Mouse (Mus musculus) G1E (cell line): ENCODE data around the gene Defb47. TPM values are rescaled to one million over a fixed set of nuclear protein-coding genes. Genes with fewer than 3 reads are reported as not detected.
A peak's percentile ranks its signal among the peaks of the same experiment; 100 is the strongest.

Experiments
- ATAC-seq: 2 replicates; pipeline ENCODE4 v1.8.0; 2016; ENCODE audit warnings: mild to moderate bottlenecking; ENCODE audit not compliant: insufficient number of reproducible peaks, poor library complexity, low FRiP score, severe bottlenecking; ENCODE audit errors: extremely low read depth
- DNase-seq: peaks from one replicate; pipeline ENCODE4 v3.0.0; 2012; ENCODE audit warnings: low spot score
- H3K27me3 ChIP-seq: 2 replicates; pipeline ENCODE4 v1.6.1; 2012; ENCODE audit warnings: mild to moderate bottlenecking, low read length, inconsistent platforms; ENCODE audit not compliant: insufficient read depth
- H3K36me3 ChIP-seq: replicated peaks from 2 replicates; pipeline ENCODE3; 2012; ENCODE audit warnings: mild to moderate bottlenecking, inconsistent platforms
- H3K4me1 ChIP-seq: 2 replicates; pipeline ENCODE4 v1.6.1; 2012; ENCODE audit warnings: low read depth, low read length, inconsistent platforms, mixed read lengths; ENCODE audit not compliant: insufficient read depth
- H3K4me3 ChIP-seq: 2 replicates; pipeline ENCODE4 v1.5.1; 2012; ENCODE audit warnings: low read depth, mild to moderate bottlenecking, inconsistent platforms, low read length, moderate library complexity, mixed read lengths
- H3K9me3 ChIP-seq: replicated peaks from 2 replicates; pipeline ENCODE4 v1.6.1; 2012; ENCODE audit warnings: inconsistent platforms
- CTCF ChIP-seq: IDR thresholded peaks from 2 replicates; pipeline ENCODE4 v1.5.1; 2012; ENCODE audit warnings: low read depth, low read length, inconsistent platforms, mixed read lengths
- GATA1 ChIP-seq: IDR thresholded peaks from 2 replicates; pipeline ENCODE4 v1.6.1; 2012; ENCODE audit warnings: borderline replicate concordance, low read length, inconsistent platforms, mixed read lengths
- GATA2 ChIP-seq: IDR thresholded peaks from 2 replicates; pipeline ENCODE4 v1.6.1; 2012; ENCODE audit warnings: low read depth, low read length, inconsistent platforms, borderline replicate concordance
- POLR2AphosphoS5 ChIP-seq: IDR thresholded peaks from 2 replicates; pipeline ENCODE4 v1.6.1; 2012; ENCODE audit warnings: low read depth, low read length, inconsistent platforms; ENCODE audit not compliant: insufficient replicate concordance
- TAL1 ChIP-seq: conservative IDR thresholded peaks from 2 replicates; pipeline ENCODE4 v1.6.1; 2012; ENCODE audit warnings: low read depth, low read length, inconsistent platforms, mixed read lengths
- polyA plus RNA-seq: library from polyadenylated mRNA; stranded (reverse); fragments of >175 nt; gene quantifications from 2 replicates; pipeline ENCODE4 v1.2.3, GENCODE M21; 2012
- total RNA-seq, 2 experiments: library from RNA; stranded (forward) in 1 of 2; stranded (reverse) in 1 of 2; fragments of 200-1000 nt in 1 of 2; fragments of >200 nt in 1 of 2; fragmentation: Nextera tagmentation in 1 of 2; gene quantifications; 2 replicates each; pipeline ENCODE4 v1.2.3; 2014 to 2017

Defb47 gene
- total RNA-seq (2014; fragmentation: Nextera tagmentation), result not detected in 2 replicates
- total RNA-seq (2017), result not detected in 2 replicates
- not detected in 2 replicates for polyA plus RNA-seq

- H3K9me3 ChIP-seq, result no peaks in the 10 kb centered on the region
- 0 out of 2 replicates have a peak, but pooled peaks cover 3% of the 10 kb centered on the region for H3K27me3 ChIP-seq
- no peak within 1 kb of the TSS for H3K4me3 ChIP-seq
- H3K36me3 ChIP-seq, result no peaks in the 10 kb centered on the region
- no peak for TF ChIP-seq CTCF
- no peak for TF ChIP-seq POLR2AphosphoS5
- TF ChIP-seq GATA1, result no peak
- no peak for TF ChIP-seq TAL1
- TF ChIP-seq GATA2, result no peak
- no peaks in the 10 kb centered on the region for H3K4me1 ChIP-seq
- DNase-seq, result no peak
- ATAC-seq, result no peak
Observed at GRCm38 (mm10) chr14:62997777-62998176, at the start of gene Defb47. Gene Defb47, plus strand, starts transcription at chr14:62998077.

DNA sequence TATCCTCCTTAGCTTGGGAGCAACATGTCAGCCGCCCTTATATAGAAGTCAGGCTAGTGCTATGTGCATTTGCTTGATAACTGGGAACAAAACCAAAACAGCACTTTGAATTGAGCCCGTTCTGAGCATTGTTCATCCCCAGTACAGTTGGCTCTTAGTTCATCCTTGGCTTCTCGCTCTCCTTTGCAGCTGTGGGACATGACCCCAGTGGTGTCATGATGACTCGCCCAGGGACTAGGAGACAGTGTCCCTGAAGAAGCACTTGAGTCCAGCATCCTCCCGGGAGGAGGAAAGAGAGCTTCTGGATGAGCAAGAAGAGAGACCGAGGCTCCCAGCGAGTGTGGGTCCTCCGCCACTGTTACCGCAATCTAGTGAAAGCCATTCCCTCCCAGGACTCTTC is 41.8 kb upstream of the Defb47 start:
- no peak for DNase-seq
- Histone ChIP-seq H3K4me3 (no peak overlapping the region), H3K9me3 (no peaks in the 10 kb centered on the region), H3K4me1 (no peaks in the 10 kb centered on the region), H3K36me3 (peaks cover 40% of the 10 kb centered on the region), H3K27me3 (no peaks in the 10 kb centered on the region)
- TF ChIP-seq GATA1 (no peak), CTCF (no peak), POLR2AphosphoS5 (no peak), GATA2 (no peak), TAL1 (no peak)
- no peak for ATAC-seq

DNA sequence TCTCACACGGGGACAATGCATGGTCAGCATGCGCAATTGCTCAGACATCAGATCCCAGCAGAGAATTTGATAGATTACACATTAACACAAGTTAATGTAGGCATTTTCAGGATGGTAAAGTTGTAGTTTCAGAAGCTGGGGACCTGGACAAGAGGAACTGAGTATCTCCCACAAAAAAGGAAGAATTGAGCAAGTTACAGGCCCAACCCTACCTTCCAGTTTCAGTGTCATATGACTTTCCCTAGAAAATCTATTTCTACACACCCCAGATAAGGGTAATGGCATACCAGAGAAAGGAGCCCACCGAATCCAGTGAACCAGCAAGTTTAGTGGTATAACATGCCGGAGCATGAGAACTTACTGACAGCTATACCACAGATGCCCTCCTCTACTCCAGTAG is 34.2 kb upstream of the Defb47 start:
- peaks cover 4% of the 10 kb centered on the region; the same call in 1 of the 2 replicates for H3K27me3 ChIP-seq
- H3K36me3 ChIP-seq, result no peaks in the 10 kb centered on the region
- TF ChIP-seq GATA2 (no peak), CTCF (no peak), GATA1 (no peak), TAL1 (no peak), POLR2AphosphoS5 (no peak)
- no peaks in the 10 kb centered on the region for H3K4me1 ChIP-seq
- no peaks in the 10 kb centered on the region for H3K9me3 ChIP-seq
- no peak overlapping the region for H3K4me3 ChIP-seq
- no peak for ATAC-seq
- DNase-seq, result no peak

DNA sequence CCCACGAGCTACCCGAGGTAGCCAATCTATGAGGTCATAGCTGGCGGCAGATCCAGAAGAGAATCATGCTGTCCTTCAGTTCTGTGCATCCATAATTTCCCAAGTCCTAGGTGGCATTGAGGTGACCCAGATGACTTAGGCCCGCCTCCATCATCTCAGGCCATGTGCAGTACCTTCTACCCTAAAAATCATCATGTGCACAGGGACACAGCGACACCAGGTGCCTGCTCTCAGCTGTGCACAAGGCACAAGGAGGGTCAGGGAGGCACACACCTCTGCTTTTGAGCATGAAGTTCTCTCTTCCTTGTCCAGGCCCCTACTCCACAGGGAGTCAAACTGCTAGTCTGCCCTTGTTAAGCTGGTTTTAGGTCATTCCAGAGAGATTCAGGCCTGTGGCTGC is 32.5 kb upstream of the Defb47 start:
- no peak for TF ChIP-seq POLR2AphosphoS5
- TF ChIP-seq CTCF, result no peak
- no peak for TF ChIP-seq GATA1
- no peak for TF ChIP-seq GATA2
- no peak for TF ChIP-seq TAL1
- ATAC-seq (no peak), DNase-seq (no peak)
- Histone ChIP-seq H3K27me3 (peaks cover 4% of the 10 kb centered on the region; the same call in 1 of the 2 replicates), H3K4me3 (no peak overlapping the region), H3K9me3 (no peaks in the 10 kb centered on the region), H3K4me1 (no peaks in the 10 kb centered on the region), H3K36me3 (no peaks in the 10 kb centered on the region)

GRCm38 (mm10) chr14:62965811-62966520 is 31.9 kb upstream of the Defb47 start:
- no peak for ATAC-seq
- DNase-seq, result no peak
- no peak for TF ChIP-seq GATA1
- TF ChIP-seq POLR2AphosphoS5, result no peak
- no peak for TF ChIP-seq CTCF
- no peak for TF ChIP-seq TAL1
- TF ChIP-seq GATA2, result no peak
- H3K9me3 ChIP-seq, result no peaks in the 10 kb centered on the region
- H3K36me3 ChIP-seq, result no peaks in the 10 kb centered on the region
- peaks cover 5% of the 10 kb centered on the region; the same call in 1 of the 2 replicates for H3K27me3 ChIP-seq
- H3K4me1 ChIP-seq, result no peaks in the 10 kb centered on the region
- H3K4me3 ChIP-seq, result no peak overlapping the region

- Histone ChIP-seq H3K4me3 (no peak overlapping the region), H3K36me3 (no peaks in the 10 kb centered on the region), H3K9me3 (no peaks in the 10 kb centered on the region), H3K4me1 (no peaks in the 10 kb centered on the region; the same call in 1 of the 2 replicates), H3K27me3 (peaks cover 9% of the 10 kb centered on the region)
- TF ChIP-seq GATA1 (no peak), POLR2AphosphoS5 (no peak), CTCF (peak; percentile 57; the same call in 1 of the 2 replicates), TAL1 (no peak)
- ATAC-seq, result no peak
- DNase-seq, result peak; percentile 23
Observed at GRCm38 (mm10) chr14:62975046-62975445, 22.8 kb upstream of the Defb47 start.
